Mouse (Mus musculus) ES-Bruce4 (cell line): ENCODE data around the gene Ceacam19. TPM values are rescaled to one million over a fixed set of nuclear protein-coding genes. Genes with fewer than 3 reads are reported as not detected.
A peak's percentile ranks its signal among the peaks of the same experiment; 100 is the strongest.

Source experiments
- H3K27ac ChIP-seq: 2 replicates; pipeline ENCODE4 v1.5.1; 2012; ENCODE audit warnings: low read length, inconsistent platforms; ENCODE audit not compliant: insufficient read depth
- H3K27me3 ChIP-seq: 2 replicates; pipeline ENCODE4 v1.6.1; 2012; ENCODE audit warnings: mild to moderate bottlenecking, low read length, inconsistent platforms; ENCODE audit not compliant: control insufficient read depth, poor library complexity, insufficient read depth, severe bottlenecking
- H3K36me3 ChIP-seq: 2 replicates; pipeline ENCODE4 v1.6.1; 2012; ENCODE audit warnings: inconsistent platforms, mild to moderate bottlenecking, low read length, moderate library complexity; ENCODE audit not compliant: control insufficient read depth, poor library complexity, insufficient read depth, severe bottlenecking
- H3K4me1 ChIP-seq: one replicate; pipeline ENCODE4 v1.8.1; 2011; ENCODE audit warnings: low read length; ENCODE audit not compliant: control insufficient read depth, insufficient read depth
- H3K4me3 ChIP-seq: 2 replicates; pipeline ENCODE4 v1.5.1; 2011; ENCODE audit warnings: low read depth, mild to moderate bottlenecking, low read length
- H3K9ac ChIP-seq: 2 replicates; pipeline ENCODE4 v1.6.1; 2012; ENCODE audit warnings: low read depth, mild to moderate bottlenecking, inconsistent platforms; ENCODE audit not compliant: poor library complexity, severe bottlenecking
- H3K9me3 ChIP-seq: replicated peaks from 2 replicates; pipeline ENCODE4 v1.6.1; 2012; ENCODE audit warnings: mild to moderate bottlenecking, low read length, inconsistent platforms; ENCODE audit not compliant: control insufficient read depth, poor library complexity, insufficient read depth, severe bottlenecking
- CTCF ChIP-seq: IDR thresholded peaks from one replicate; pipeline ENCODE4 v1.8.1; 2011; ENCODE audit warnings: low read depth, low read length
- EP300 ChIP-seq: IDR thresholded peaks from 2 replicates; pipeline ENCODE4 v1.6.1; 2011; ENCODE audit warnings: low read depth, low read length; ENCODE audit not compliant: insufficient read depth
- POLR2A ChIP-seq: IDR thresholded peaks from one replicate; pipeline ENCODE4 v1.8.1; 2011; ENCODE audit warnings: low read length; ENCODE audit not compliant: insufficient read depth
- polyA plus RNA-seq: library from polyadenylated mRNA; stranded (reverse); fragments of >200 nt; gene quantifications from 2 replicates; pipeline ENCODE4 v1.2.4, GENCODE M21; 2011; ENCODE audit warnings: low read depth; ENCODE audit not compliant: missing spikeins, insufficient read depth, insufficient read length

Ceacam19 gene
- polyA plus RNA-seq, 1 experiment: not detected

- Histone ChIP-seq H3K27me3 (no peaks in the 10 kb centered on the region), H3K4me3 (no peak overlapping the region), H3K27ac (no peak overlapping the region), H3K36me3 (no peaks in the 10 kb centered on the region), H3K4me1 (no peaks in the 10 kb centered on the region), H3K9ac (no peak overlapping the region), H3K9me3 (no peaks in the 10 kb centered on the region)
- TF ChIP-seq POLR2A: no peak
- no peak for TF ChIP-seq EP300
These were observed 34.2 kb downstream of the Ceacam19 start for GRCm38 (mm10) chr7:19853526-19853925.

GRCm38 (mm10) chr7:19851858-19852570 is 35.8 kb downstream of the Ceacam19 start, which contains the start of gene Gm19345:
Gm19345 (plus strand) TSS chr7:19852003.
- Histone ChIP-seq H3K4me3 (peak within 1 kb of the TSS; percentile 43), H3K36me3 (no peaks in the 10 kb centered on the region), H3K9me3 (no peaks in the 10 kb centered on the region), H3K27me3 (no peaks in the 10 kb centered on the region), H3K9ac (no peak within 1 kb of the TSS), H3K4me1 (peaks cover 1% of the 10 kb centered on the region), H3K27ac (no peak within 1 kb of the TSS)
- TF ChIP-seq POLR2A: no peak
- TF ChIP-seq EP300: no peak
- no peak for TF ChIP-seq CTCF

DNA sequence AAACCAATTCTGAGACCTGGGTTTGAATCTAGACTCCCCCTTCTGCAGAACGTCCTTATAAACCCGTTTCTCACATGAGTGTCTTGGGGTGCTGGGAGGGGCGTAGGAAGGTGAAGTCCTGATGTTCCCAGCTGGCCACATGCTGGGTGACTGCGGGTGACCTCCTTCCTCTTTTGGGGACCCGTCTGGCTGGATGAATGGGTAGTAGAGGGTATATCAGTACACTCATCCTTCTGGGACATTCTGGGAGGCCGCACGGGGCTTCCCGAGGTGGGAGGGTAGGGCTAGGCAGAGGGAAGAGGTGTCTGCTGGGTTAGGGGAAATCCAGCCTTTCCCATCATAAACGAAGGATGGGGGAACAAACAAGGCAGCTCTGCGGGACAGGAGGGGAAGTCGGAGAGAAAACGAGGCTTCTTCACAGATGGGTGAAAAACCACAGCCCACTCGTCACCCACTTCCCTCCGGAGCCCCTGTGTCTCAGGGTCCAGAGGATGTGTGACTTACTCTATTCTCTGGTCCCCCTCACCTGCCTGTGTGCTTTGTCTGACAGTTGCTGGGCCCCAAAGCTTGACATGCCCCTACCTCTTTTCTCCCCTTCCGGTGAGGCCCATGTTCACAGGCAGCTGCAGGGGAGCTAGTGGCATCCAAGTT is 43.1 kb downstream of the Ceacam19 start:
- Histone ChIP-seq H3K4me3 (no peak overlapping the region), H3K27ac (no peak overlapping the region), H3K4me1 (peaks cover 2% of the 10 kb centered on the region), H3K27me3 (no peaks in the 10 kb centered on the region), H3K9me3 (no peaks in the 10 kb centered on the region), H3K36me3 (no peaks in the 10 kb centered on the region), H3K9ac (no peak overlapping the region)
- TF ChIP-seq POLR2A (no peak), EP300 (no peak), CTCF (no peak)

GRCm38 (mm10) chr7:19843561-19843960 is 44.2 kb downstream of the Ceacam19 start:
- H3K4me1 ChIP-seq: peaks cover 2% of the 10 kb centered on the region
- H3K9ac ChIP-seq: peak overlapping the region; percentile 36; the same call in 1 of the 2 replicates
- H3K27ac ChIP-seq: no peak overlapping the region
- H3K4me3 ChIP-seq: no peak overlapping the region
- no peaks in the 10 kb centered on the region for H3K9me3 ChIP-seq
- no peaks in the 10 kb centered on the region for H3K27me3 ChIP-seq
- TF ChIP-seq CTCF (peak; percentile 83), EP300 (no peak)
- no peaks in the 10 kb centered on the region for H3K36me3 ChIP-seq

- no peak overlapping the region for H3K27ac ChIP-seq
- H3K27me3 ChIP-seq: no peaks in the 10 kb centered on the region
- H3K9me3 ChIP-seq: no peaks in the 10 kb centered on the region
- no peaks in the 10 kb centered on the region for H3K36me3 ChIP-seq
- H3K9ac ChIP-seq: peak overlapping the region; percentile 36; the same call in 1 of the 2 replicates
- TF ChIP-seq POLR2A: no peak
- TF ChIP-seq CTCF: no peak
- no peak for TF ChIP-seq EP300
- peaks cover 2% of the 10 kb centered on the region for H3K4me1 ChIP-seq
- H3K4me3 ChIP-seq: no peak overlapping the region
These were observed 44.8 kb downstream of the Ceacam19 start for GRCm38 (mm10) chr7:19842885-19843504.
